Mouse (Mus musculus) heart, adult 2 months (tissue): Measurements from ENCODE around the gene Apex1.
"Not testable (repeated sequence)": the region's sequence is repeated elsewhere in the genome, so short reads cannot be mapped to it uniquely, and the experiment has no call there.

Experiments used
- CTCF ChIP-seq: fragments of 200-600 bp; IDR thresholded peaks from 2 replicates; pipeline ENCODE4 v1.8.1; 2022; ENCODE audit warnings: antibody characterized with exemption, mild to moderate bottlenecking, moderate library complexity
- EP300 ChIP-seq: fragments of 200-500 bp; IDR thresholded peaks from 2 replicates; pipeline ENCODE4 v1.6.1; 2011; ENCODE audit warnings: low read depth, low read length, control low read depth; ENCODE audit not compliant: insufficient read depth
- POLR2A ChIP-seq: fragments of 200-500 bp; IDR thresholded peaks from 2 replicates; pipeline ENCODE4 v1.6.1; 2011; ENCODE audit warnings: mild to moderate bottlenecking, low read depth, low read length, control low read depth; ENCODE audit not compliant: insufficient read depth

GRCm38 (mm10) chr14:50897992-50898391 is 26.8 kb upstream of the Apex1 start:
- TF ChIP-seq POLR2A, CTCF, EP300: not testable (repeated sequence)
